Mouse (Mus musculus) intestine, embryonic 14.5 days (tissue): ENCODE data around the gene Fbxl19. TPM values are rescaled to one million over a fixed set of nuclear protein-coding genes. Genes with fewer than 3 reads are reported as not detected.
A peak's percentile ranks its signal among the peaks of the same experiment; 100 is the strongest.

Source experiments
- ATAC-seq: fragments of 200-750 bp; cut with Nextera tagmentation; replicated peaks from 2 replicates; pipeline ENCODE4 v1.8.0; 2017; ENCODE audit warnings: low read depth, moderate number of reproducible peaks, moderate TSS enrichment, moderate library complexity; ENCODE audit not compliant: low FRiP score, low TSS enrichment
- DNase-seq: peaks from one replicate; pipeline ENCODE4 v3.0.0-alpha.2; 2018; ENCODE audit warnings: low spot score
- H3K27ac ChIP-seq: fragments of 300-500 bp; sonication (generic); 2 replicates; pipeline ENCODE4 v1.5.1; 2014; ENCODE audit warnings: low read depth, mild to moderate bottlenecking, control low read depth
- H3K27me3 ChIP-seq: fragments of 300-500 bp; sonication (generic); replicated peaks from 2 replicates; pipeline ENCODE4 v1.6.1; 2014; ENCODE audit warnings: low read length, control low read depth; ENCODE audit not compliant: control insufficient read depth, insufficient read depth
- H3K36me3 ChIP-seq: fragments of 300-500 bp; sonication (generic); 2 replicates; pipeline ENCODE4 v1.6.1; 2014; ENCODE audit warnings: low read length, control low read depth; ENCODE audit not compliant: control insufficient read depth, insufficient read depth
- H3K4me1 ChIP-seq: fragments of 300-500 bp; sonication (generic); replicated peaks from 2 replicates; pipeline ENCODE4 v1.6.1; 2014; ENCODE audit warnings: low read length, control low read depth, mixed read lengths; ENCODE audit not compliant: control insufficient read depth, insufficient read depth
- H3K4me2 ChIP-seq: fragments of 300-500 bp; sonication (generic); 2 replicates; pipeline ENCODE4 v1.6.1; 2014; ENCODE audit warnings: low read length
- H3K4me3 ChIP-seq: fragments of 300-500 bp; sonication (generic); 2 replicates; pipeline ENCODE4 v1.5.1; 2014; ENCODE audit warnings: low read depth, low read length, control low read depth, mixed read lengths
- H3K9ac ChIP-seq: fragments of 300-500 bp; sonication (generic); 2 replicates; pipeline ENCODE4 v1.6.1; 2014; ENCODE audit warnings: mild to moderate bottlenecking, low read length
- H3K9me3 ChIP-seq: fragments of 300-500 bp; sonication (generic); 2 replicates; pipeline ENCODE4 v1.6.1; 2016; ENCODE audit warnings: low read length, control low read depth; ENCODE audit not compliant: control insufficient read depth
- WGBS: fragments of 180-500 bp; shearing (Covaris S2); extraction: QIAGEN DNeasy Blood & Tissue Kit; methylation state at CpG from one replicate; pipeline ENCODE4 v1.1.7; 2014; 5-methylcytosine and 5-hydroxymethylcytosine counted together
- polyA plus RNA-seq: library from polyadenylated mRNA; unstranded; fragments of >200 nt; fragmentation: Nextera tagmentation; extraction: Ambion mirVana; gene quantifications from 2 replicates; pipeline ENCODE4 v1.2.1, GENCODE M21; 2014

Gene Fbxl19
- polyA plus RNA-seq, 1 experiment from 2014 or later: 4.2 TPM

GRCm38 (mm10) chr7:127776426-127776825 is 32.1 kb downstream of the Fbxl19 start, which contains the start of gene Setd1a:
Gene Setd1a (plus strand): TSS chr7:127776670.
- H3K27ac ChIP-seq: peak within 1 kb of the TSS; percentile 97
- peaks cover 32% of the 10 kb centered on the region for H3K36me3 ChIP-seq
- H3K27me3 ChIP-seq: no peaks in the 10 kb centered on the region
- peaks cover 10% of the 10 kb centered on the region for H3K4me1 ChIP-seq
- ATAC-seq (peak; percentile 71), DNase-seq (peak; percentile 94)
- H3K9ac ChIP-seq: peak within 1 kb of the TSS; percentile 87
- H3K4me2 ChIP-seq: peak within 1 kb of the TSS; percentile 85
- peak within 1 kb of the TSS; percentile 87 for H3K4me3 ChIP-seq
- WGBS: under 1% methylated on average over 23 of the region's 23 CpGs
- no peaks in the 10 kb centered on the region for H3K9me3 ChIP-seq

GRCm38 (mm10) chr7:127776878-127777473 is 32.6 kb downstream of the Fbxl19 start:
- WGBS: under 1% methylated on average over 55 of the region's 70 CpGs
- H3K27me3 ChIP-seq: no peaks in the 10 kb centered on the region
- H3K9me3 ChIP-seq: no peaks in the 10 kb centered on the region
- ATAC-seq (peak; percentile 91), DNase-seq (peak; percentile 96)
- peaks cover 10% of the 10 kb centered on the region for H3K4me1 ChIP-seq
- peak overlapping the region; percentile 65 for H3K4me2 ChIP-seq
- peak overlapping the region; percentile 87 for H3K9ac ChIP-seq
- peak overlapping the region; percentile 87 for H3K4me3 ChIP-seq
- peaks cover 37% of the 10 kb centered on the region for H3K36me3 ChIP-seq
- peak overlapping the region; percentile 97 for H3K27ac ChIP-seq

- Histone ChIP-seq H3K27me3 (no peaks in the 10 kb centered on the region), H3K4me2 (peak overlapping the region; percentile 85), H3K9ac (peak overlapping the region; percentile 87), H3K4me3 (peak overlapping the region; percentile 87), H3K36me3 (peaks cover 44% of the 10 kb centered on the region), H3K27ac (peak overlapping the region; percentile 97), H3K9me3 (no peaks in the 10 kb centered on the region), H3K4me1 (peaks cover 10% of the 10 kb centered on the region)
- DNase-seq (peak; percentile 86), ATAC-seq (peak; percentile 33)
- WGBS: 3% methylated on average over 54 of the region's 66 CpGs
Observed at GRCm38 (mm10) chr7:127777474-127778266, 33.3 kb downstream of the Fbxl19 start.

GRCm38 (mm10) chr7:127778350-127778749 is 34.0 kb downstream of the Fbxl19 start:
- Histone ChIP-seq H3K9ac (peak overlapping the region; percentile 87), H3K4me1 (peaks cover 10% of the 10 kb centered on the region), H3K36me3 (peaks cover 49% of the 10 kb centered on the region), H3K9me3 (no peaks in the 10 kb centered on the region), H3K27me3 (no peaks in the 10 kb centered on the region), H3K4me3 (peak overlapping the region; percentile 87), H3K27ac (no peak overlapping the region), H3K4me2 (peak overlapping the region; percentile 85)
- no peak for ATAC-seq
- DNase-seq: no peak
- WGBS: 82% methylated on average over 4 of the region's 4 CpGs

GRCm38 (mm10) chr7:127785308-127785707 is 41.0 kb downstream of the Fbxl19 start, which contains the start of gene Gm49388:
Gene Gm49388 (plus strand): TSS chr7:127785608.
- Histone ChIP-seq H3K27me3 (no peaks in the 10 kb centered on the region), H3K4me3 (no peak within 1 kb of the TSS), H3K4me2 (no peak within 1 kb of the TSS), H3K9ac (no peak within 1 kb of the TSS), H3K27ac (no peak within 1 kb of the TSS), H3K36me3 (peaks cover 97% of the 10 kb centered on the region), H3K4me1 (no peaks in the 10 kb centered on the region), H3K9me3 (no peaks in the 10 kb centered on the region)
- no peak for ATAC-seq
- 94% methylated on average over 7 of the region's 7 CpGs for WGBS
- DNase-seq: no peak

- Histone ChIP-seq H3K27me3 (no peaks in the 10 kb centered on the region), H3K9ac (no peak overlapping the region), H3K27ac (no peak overlapping the region), H3K36me3 (peaks cover 80% of the 10 kb centered on the region), H3K9me3 (no peaks in the 10 kb centered on the region), H3K4me1 (no peaks in the 10 kb centered on the region; the same call in 1 of the 2 replicates), H3K4me2 (no peak overlapping the region), H3K4me3 (no peak overlapping the region)
- WGBS: 92% methylated on average over 23 of the region's 23 CpGs
- no peak for ATAC-seq
- no peak for DNase-seq
Observed at GRCm38 (mm10) chr7:127797076-127797845, 52.9 kb downstream of the Fbxl19 start.

GRCm38 (mm10) chr7:127798591-127798990 is 54.2 kb downstream of the Fbxl19 start:
- Histone ChIP-seq H3K4me3 (no peak overlapping the region), H3K27me3 (no peaks in the 10 kb centered on the region), H3K9ac (no peak overlapping the region), H3K9me3 (no peaks in the 10 kb centered on the region), H3K4me1 (no peaks in the 10 kb centered on the region; the same call in 1 of the 2 replicates), H3K4me2 (no peak overlapping the region), H3K36me3 (peaks cover 75% of the 10 kb centered on the region), H3K27ac (no peak overlapping the region)
- DNase-seq (no peak), ATAC-seq (no peak)
- 90% methylated on average over 4 of the region's 4 CpGs for WGBS

GRCm38 (mm10) chr7:127799211-127799610 is 54.9 kb downstream of the Fbxl19 start:
- no peak overlapping the region for H3K4me3 ChIP-seq
- H3K4me1 ChIP-seq: no peaks in the 10 kb centered on the region; the same call in 1 of the 2 replicates
- DNase-seq (no peak), ATAC-seq (no peak)
- WGBS: 92% methylated on average over 13 of the region's 13 CpGs
- H3K4me2 ChIP-seq: no peak overlapping the region
- H3K9ac ChIP-seq: no peak overlapping the region
- no peak overlapping the region for H3K27ac ChIP-seq
- peaks cover 69% of the 10 kb centered on the region for H3K36me3 ChIP-seq
- H3K27me3 ChIP-seq: no peaks in the 10 kb centered on the region
- H3K9me3 ChIP-seq: no peaks in the 10 kb centered on the region
